In genomic region chr8:49108665-49109064, GRCm38 (mm10) we compare ENCODE assay signal across 21 mouse cellular contexts.
A peak's percentile ranks its signal among the peaks of the same experiment; 100 is the strongest.
DNase-seq lines count a peak whose midpoint lies in the region; ATAC-seq lines count a peak whose summit lies in the region.
"Had no signal": no experiment of that assay in that cellular context is flagged by ENCODE, and none has a peak within 500 bp of the region (broad histone marks: within the 10 kb centered on the region; RNA-seq: fewer than 3 reads in every experiment).

No protein-coding gene starts in this region.

- H3K9me3 ChIP-seq in neural tube, embryonic 13.5 days = no peaks in the 10 kb centered on the region
- H3K9me3 ChIP-seq in embryonic facial prominence, embryonic 12.5 days = no peaks in the 10 kb centered on the region
- H3K9me3 ChIP-seq in limb, embryonic 10.5 days (replicated peaks) = no peaks in the 10 kb centered on the region
- H3K9me3 ChIP-seq in neural tube, embryonic 15.5 days (replicated peaks) = no peaks in the 10 kb centered on the region

- no peak overlapping the region for H3K9ac ChIP-seq in neural tube, embryonic 13.5 days
- H3K9ac ChIP-seq in embryonic facial prominence, embryonic 12.5 days = no peak overlapping the region
- H3K9ac ChIP-seq in neural tube, embryonic 15.5 days (replicated peaks) = no peak overlapping the region
- H3K9ac ChIP-seq: liver, embryonic 14.5 days had no signal

- H3K4me3 ChIP-seq in neural tube, embryonic 13.5 days = no peak overlapping the region
- H3K4me3 ChIP-seq in embryonic facial prominence, embryonic 12.5 days = no peak overlapping the region
- no peak overlapping the region for H3K4me3 ChIP-seq in limb, embryonic 10.5 days
- no peak overlapping the region for H3K4me3 ChIP-seq in neural tube, embryonic 15.5 days (replicated peaks)

- 0 out of 2 replicates have a peak overlapping the region, but pooled peaks have one; percentile 3 for H3K27ac ChIP-seq in neural tube, embryonic 13.5 days (replicated peaks)
- H3K27ac ChIP-seq in embryonic facial prominence, embryonic 12.5 days = peak overlapping the region; percentile 14; the same call in 1 of the 2 replicates
- peak overlapping the region; percentile 61; the same call in 1 of the 2 replicates for H3K27ac ChIP-seq in limb, embryonic 10.5 days
- 0 out of 2 replicates have a peak overlapping the region, but pooled peaks have one; percentile 5 for H3K27ac ChIP-seq in neural tube, embryonic 15.5 days (replicated peaks)
- H3K27ac ChIP-seq: liver, embryonic 14.5 days had no signal

- no peaks in the 10 kb centered on the region for H3K36me3 ChIP-seq in neural tube, embryonic 13.5 days
- H3K36me3 ChIP-seq in embryonic facial prominence, embryonic 12.5 days = no peaks in the 10 kb centered on the region
- H3K36me3 ChIP-seq in limb, embryonic 10.5 days = no peaks in the 10 kb centered on the region
- no peaks in the 10 kb centered on the region for H3K36me3 ChIP-seq in neural tube, embryonic 15.5 days

- no peak overlapping the region for H3K4me2 ChIP-seq in neural tube, embryonic 13.5 days
- H3K4me2 ChIP-seq in embryonic facial prominence, embryonic 12.5 days (replicated peaks) = no peak overlapping the region
- H3K4me2 ChIP-seq in neural tube, embryonic 15.5 days = no peak overlapping the region
- H3K4me2 ChIP-seq: heart, embryonic 11.5 days had no signal

- no peaks in the 10 kb centered on the region for H3K27me3 ChIP-seq in neural tube, embryonic 13.5 days
- no peaks in the 10 kb centered on the region for H3K27me3 ChIP-seq in embryonic facial prominence, embryonic 12.5 days
- H3K27me3 ChIP-seq in limb, embryonic 10.5 days (ENCODE audit: low read depth, poor library complexity, severe bottlenecking) = no peaks in the 10 kb centered on the region
- H3K27me3 ChIP-seq in neural tube, embryonic 15.5 days (replicated peaks) = no peaks in the 10 kb centered on the region

- WGBS in neural tube, embryonic 13.5 days = 59% methylated on average over 4 of the region's 4 CpGs
- WGBS in embryonic facial prominence, embryonic 12.5 days = 14% methylated on average over 4 of the region's 4 CpGs
- WGBS in limb, embryonic 10.5 days = 20% methylated on average over 4 of the region's 4 CpGs
- WGBS in neural tube, embryonic 15.5 days = 55% methylated on average over 4 of the region's 4 CpGs

- DNase-seq in neural tube, embryonic 10.5 days (ENCODE audit: extremely low spot score, low spot score) = no peak
- peak; percentile 47 for DNase-seq in limb, embryonic 10.5 days (ENCODE audit: low spot score)
- no peak for DNase-seq in heart, postnatal 14 days
- no peak for DNase-seq in thymus, postnatal 10 days (ENCODE audit: low spot score in 2 of 2)
- DNase-seq in thymus, adult 18-20 months = no peak
- DNase-seq: adrenal gland, postnatal 14 days; cerebellum, adult 2 months; gastrocnemius, postnatal 36 days; heart, postnatal 36 days; kidney, adult 8-10 months; kidney, postnatal 36 days; layer of hippocampus, adult 9-11 months; right cerebral cortex, postnatal 4 days had no signal

- no peak for ATAC-seq in neural tube, embryonic 13.5 days (ENCODE audit: low read depth)
- peak; percentile 78 for ATAC-seq in embryonic facial prominence, embryonic 12.5 days (ENCODE audit: insufficient number of reproducible peaks, insufficient read depth, low FRiP score, low TSS enrichment)
- ATAC-seq in neural tube, embryonic 15.5 days (ENCODE audit: low FRiP score) = no peak
- ATAC-seq: inflammation-experienced regulatory T-cells, adult 6 months; lung, postnatal 0 days; midbrain, embryonic 16.5 days had no signal

- intact Hi-C loops in heart, postnatal 14 days (cut with DNase I) = no loop called here

- H3K4me1 ChIP-seq in neural tube, embryonic 13.5 days (replicated peaks) = peaks cover 17% of the 10 kb centered on the region; the same call in 1 of the 2 replicates
- H3K4me1 ChIP-seq in embryonic facial prominence, embryonic 12.5 days = peaks cover 16% of the 10 kb centered on the region
- H3K4me1 ChIP-seq in limb, embryonic 10.5 days = peaks cover 39% of the 10 kb centered on the region
- peaks cover 12% of the 10 kb centered on the region for H3K4me1 ChIP-seq in neural tube, embryonic 15.5 days

Comparison
In these comparisons a context has a peak if more than half of its experiments do, and no peak if none do; other contexts are left out.
1. H3K27ac ChIP-seq: peak in every context shown above with its lines; median percentile 61 in limb, embryonic 10.5 days; 14 in embryonic facial prominence, embryonic 12.5 days; 5 in neural tube, embryonic 15.5 days; 3 in neural tube, embryonic 13.5 days.